Mouse (Mus musculus) E14TG2a.4 (cell line): ENCODE measurements around the gene Tnfrsf8.
A peak's percentile ranks its signal among the peaks of the same experiment; 100 is the strongest.

ENCODE experiments used
- H3K27me3 ChIP-seq: 2 replicates; pipeline ENCODE4 v1.6.1; 2014; ENCODE audit warnings: low read length, control low read depth; ENCODE audit not compliant: insufficient read depth
- H3K36me3 ChIP-seq: 2 replicates; pipeline ENCODE4 v1.6.1; 2014; ENCODE audit warnings: low read length, control low read depth; ENCODE audit not compliant: insufficient read depth
- H3K4me1 ChIP-seq: replicated peaks from 2 replicates; pipeline ENCODE4 v1.6.1; 2014; ENCODE audit warnings: low read depth, low read length, control low read depth
- H3K4me3 ChIP-seq: replicated peaks from 2 replicates; pipeline ENCODE4 v1.5.1; 2014; ENCODE audit warnings: mild to moderate bottlenecking, low read length
- H3K9me3 ChIP-seq: 2 replicates; pipeline ENCODE4 v1.6.1; 2014; ENCODE audit warnings: low read length, control low read depth
- CTCF ChIP-seq: conservative IDR thresholded peaks from 2 replicates; pipeline ENCODE4 v1.5.1; 2014; ENCODE audit warnings: low read length
- NANOG ChIP-seq: IDR thresholded peaks from 2 replicates; pipeline ENCODE4 v1.6.1; 2014; ENCODE audit warnings: borderline replicate concordance, low read length, mixed read lengths
- POU5F1 ChIP-seq: IDR thresholded peaks from 2 replicates; pipeline ENCODE4 v1.6.1; 2014; ENCODE audit warnings: low read length, borderline replicate concordance

Gene Tnfrsf8

DNA sequence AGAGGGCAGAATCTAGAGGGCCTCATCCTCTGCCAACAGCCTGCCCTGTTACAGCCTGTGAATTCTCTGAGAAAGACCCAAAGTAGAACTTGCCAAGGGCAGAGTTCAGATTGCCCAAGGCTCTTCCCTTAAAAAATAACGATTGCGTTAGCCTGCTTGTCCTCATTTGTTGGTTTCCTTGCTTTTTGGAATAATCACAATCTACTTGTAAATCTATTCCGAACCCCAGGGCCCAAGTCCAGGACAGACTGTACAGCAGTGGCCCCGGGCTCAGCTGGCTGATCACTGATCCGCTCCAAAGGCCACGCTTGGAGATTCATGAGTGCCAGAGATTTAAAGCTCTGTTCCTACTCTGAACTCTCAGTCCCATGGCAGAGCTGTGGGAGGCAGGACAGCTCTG is 34.0 kb downstream of the Tnfrsf8 start:
- H3K9me3 ChIP-seq: peaks cover 6% of the 10 kb centered on the region; the same call in 1 of the 2 replicates

DNA sequence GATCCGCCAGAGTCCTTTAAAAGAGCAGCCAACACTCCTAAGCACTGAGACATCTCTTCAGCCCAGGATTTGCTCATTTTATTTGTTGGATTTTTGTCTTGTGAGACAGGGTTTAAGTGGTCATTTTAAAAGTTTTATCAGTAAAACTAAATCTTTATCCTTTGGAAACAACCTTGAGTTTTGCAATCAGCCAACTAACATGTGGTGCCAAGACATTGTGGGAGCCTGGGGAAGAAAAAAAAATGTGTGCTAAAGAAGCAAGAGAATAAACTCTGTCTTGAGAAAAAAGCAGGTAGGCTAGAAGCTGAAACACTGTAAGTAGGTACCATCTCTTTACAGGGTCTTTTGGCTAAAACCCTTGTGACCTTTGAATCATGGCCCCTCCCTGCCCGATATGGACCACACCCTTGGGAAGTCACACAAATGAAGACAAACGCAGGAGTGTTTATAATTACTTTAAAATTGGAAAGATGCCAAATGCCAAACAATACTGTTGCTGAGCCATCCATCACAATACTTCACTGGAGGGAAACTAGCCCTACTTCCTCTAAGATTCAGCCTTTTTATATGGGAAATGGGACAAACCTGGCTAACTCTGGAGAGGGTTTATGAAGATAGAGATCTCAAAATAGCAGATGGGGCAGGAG is 36.1 kb downstream of the Tnfrsf8 start:
- TF ChIP-seq POU5F1 (no peak), NANOG (no peak), CTCF (no peak)
- H3K27me3 ChIP-seq: no peaks in the 10 kb centered on the region
- H3K9me3 ChIP-seq: peaks cover 6% of the 10 kb centered on the region; the same call in 1 of the 2 replicates
- no peaks in the 10 kb centered on the region for H3K36me3 ChIP-seq
- H3K4me3 ChIP-seq: no peak overlapping the region
- H3K4me1 ChIP-seq: peaks cover 61% of the 10 kb centered on the region

More for the DNA sequence above, 34.0 kb downstream of the Tnfrsf8 start:
- TF ChIP-seq CTCF: no peak
- TF ChIP-seq POU5F1: no peak
- no peak for TF ChIP-seq NANOG
- Histone ChIP-seq H3K4me3 (no peak overlapping the region), H3K36me3 (no peaks in the 10 kb centered on the region), H3K27me3 (no peaks in the 10 kb centered on the region), H3K4me1 (peaks cover 47% of the 10 kb centered on the region)

- H3K27me3 ChIP-seq: no peaks in the 10 kb centered on the region
- H3K9me3 ChIP-seq: peaks cover 6% of the 10 kb centered on the region; the same call in 1 of the 2 replicates
- no peaks in the 10 kb centered on the region for H3K36me3 ChIP-seq
- peaks cover 67% of the 10 kb centered on the region for H3K4me1 ChIP-seq
- no peak for TF ChIP-seq NANOG
- TF ChIP-seq POU5F1: no peak
- TF ChIP-seq CTCF: no peak
- no peak overlapping the region for H3K4me3 ChIP-seq
These were observed 36.7 kb downstream of the Tnfrsf8 start for GRCm38 (mm10) chr4:145278231-145278630.

DNA sequence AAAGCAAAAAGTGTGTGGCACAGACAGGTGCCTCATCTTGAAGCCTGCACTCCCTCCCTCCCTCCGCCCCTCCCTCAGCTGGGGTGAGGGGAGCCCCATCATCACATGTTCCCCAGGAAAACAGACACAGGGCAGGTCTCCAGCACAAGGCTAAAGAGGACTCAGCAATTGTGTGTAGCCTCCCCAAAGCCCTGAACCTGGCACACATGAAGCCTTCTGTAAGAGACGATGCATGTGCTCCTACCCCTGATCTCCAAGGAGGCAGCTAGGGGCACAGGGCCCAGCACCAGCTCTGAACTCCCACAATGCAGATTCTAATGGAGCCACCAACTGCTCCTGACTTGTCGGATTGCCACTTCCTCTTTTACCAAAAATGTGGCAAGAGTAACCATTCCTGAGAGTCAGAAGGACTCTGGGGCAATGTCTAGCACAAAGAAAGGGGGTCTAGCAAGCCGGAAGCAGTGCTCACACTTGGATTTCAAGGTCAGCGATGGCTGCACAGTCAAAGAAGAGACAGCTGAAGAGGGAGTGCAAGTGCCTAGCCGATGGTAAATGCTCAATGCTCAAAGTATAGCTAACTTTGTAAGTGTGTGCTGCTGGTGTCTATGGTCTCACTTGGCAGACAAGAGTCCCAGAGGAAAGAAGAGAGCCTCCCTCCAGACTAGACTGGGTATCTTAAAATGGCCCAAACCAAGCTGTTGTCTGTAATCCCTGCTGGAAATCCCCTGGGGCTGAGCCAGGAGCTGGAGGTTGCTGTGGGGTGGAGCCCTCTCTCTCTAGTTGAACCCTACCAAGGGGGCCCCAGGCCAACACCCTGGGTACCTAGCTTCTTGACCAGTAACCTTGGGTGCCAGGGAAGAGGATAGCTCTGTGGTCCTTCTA is 38.4 kb downstream of the Tnfrsf8 start:
- Histone ChIP-seq H3K36me3 (no peaks in the 10 kb centered on the region), H3K4me1 (peaks cover 84% of the 10 kb centered on the region), H3K9me3 (peaks cover 6% of the 10 kb centered on the region; the same call in 1 of the 2 replicates), H3K27me3 (no peaks in the 10 kb centered on the region), H3K4me3 (peak overlapping the region; percentile 30; the same call in 1 of the 2 replicates)
- TF ChIP-seq CTCF (no peak), NANOG (no peak), POU5F1 (no peak)

DNA sequence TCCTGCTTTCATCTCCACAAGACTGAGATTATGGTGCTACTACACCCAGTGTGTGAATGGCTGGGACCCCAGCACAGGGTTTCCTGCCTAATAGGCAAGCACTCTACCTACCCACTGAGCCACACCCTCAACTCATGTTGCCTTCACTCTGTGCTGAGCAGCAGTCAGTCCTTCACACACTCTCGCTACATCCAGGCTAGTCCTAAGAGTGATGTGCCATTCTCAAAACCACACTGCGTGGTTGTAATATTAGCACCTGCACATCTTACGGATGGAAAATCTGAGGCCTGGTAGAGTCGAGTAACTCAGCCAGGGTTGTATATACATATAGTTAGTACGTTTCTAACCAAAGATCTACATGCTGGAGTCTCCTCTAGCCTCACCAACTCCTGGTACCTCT is 40.1 kb downstream of the Tnfrsf8 start:
- Histone ChIP-seq H3K9me3 (peaks cover 6% of the 10 kb centered on the region; the same call in 1 of the 2 replicates), H3K27me3 (no peaks in the 10 kb centered on the region), H3K4me3 (no peak overlapping the region), H3K36me3 (no peaks in the 10 kb centered on the region), H3K4me1 (peaks cover 92% of the 10 kb centered on the region)
- TF ChIP-seq CTCF: no peak
- no peak for TF ChIP-seq POU5F1
- TF ChIP-seq NANOG: no peak

DNA sequence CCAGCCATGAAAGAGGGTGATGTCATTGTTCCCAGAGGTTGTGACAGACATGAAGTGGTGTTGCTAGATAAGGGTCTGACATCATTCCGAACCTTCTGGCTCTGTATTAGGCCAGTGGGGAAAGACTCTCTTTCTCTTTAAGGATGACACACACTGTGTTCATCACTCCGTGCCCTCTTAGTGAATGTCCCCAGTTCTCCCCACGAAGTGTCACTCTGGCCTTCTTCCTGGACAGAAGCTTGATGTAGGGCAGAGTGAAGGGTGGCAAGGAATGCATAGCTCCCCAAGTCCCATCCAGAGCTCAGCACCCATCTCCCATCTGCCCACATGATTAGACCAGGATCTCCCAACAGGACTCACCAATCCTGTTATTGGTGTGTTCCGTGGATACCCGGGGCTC is 41.0 kb downstream of the Tnfrsf8 start:
- Histone ChIP-seq H3K4me3 (no peak overlapping the region), H3K27me3 (no peaks in the 10 kb centered on the region), H3K36me3 (no peaks in the 10 kb centered on the region), H3K9me3 (no peaks in the 10 kb centered on the region), H3K4me1 (peaks cover 91% of the 10 kb centered on the region)
- TF ChIP-seq POU5F1: no peak
- TF ChIP-seq CTCF: no peak
- no peak for TF ChIP-seq NANOG

GRCm38 (mm10) chr4:145272763-145273162 is 42.2 kb downstream of the Tnfrsf8 start:
- Histone ChIP-seq H3K27me3 (no peaks in the 10 kb centered on the region), H3K4me1 (peaks cover 89% of the 10 kb centered on the region), H3K9me3 (no peaks in the 10 kb centered on the region), H3K36me3 (no peaks in the 10 kb centered on the region), H3K4me3 (no peak overlapping the region)
- TF ChIP-seq POU5F1 (no peak), NANOG (no peak), CTCF (no peak)

- Histone ChIP-seq H3K4me1 (peaks cover 89% of the 10 kb centered on the region), H3K27me3 (no peaks in the 10 kb centered on the region), H3K36me3 (no peaks in the 10 kb centered on the region), H3K4me3 (no peak overlapping the region), H3K9me3 (no peaks in the 10 kb centered on the region)
- 0 out of 2 replicates have a peak, but pooled peaks have one; percentile 11 for TF ChIP-seq NANOG
- TF ChIP-seq POU5F1: peak; percentile 72; the same call in 1 of the 2 replicates
- no peak for TF ChIP-seq CTCF
These were observed 43.3 kb downstream of the Tnfrsf8 start for GRCm38 (mm10) chr4:145271634-145272033.

DNA sequence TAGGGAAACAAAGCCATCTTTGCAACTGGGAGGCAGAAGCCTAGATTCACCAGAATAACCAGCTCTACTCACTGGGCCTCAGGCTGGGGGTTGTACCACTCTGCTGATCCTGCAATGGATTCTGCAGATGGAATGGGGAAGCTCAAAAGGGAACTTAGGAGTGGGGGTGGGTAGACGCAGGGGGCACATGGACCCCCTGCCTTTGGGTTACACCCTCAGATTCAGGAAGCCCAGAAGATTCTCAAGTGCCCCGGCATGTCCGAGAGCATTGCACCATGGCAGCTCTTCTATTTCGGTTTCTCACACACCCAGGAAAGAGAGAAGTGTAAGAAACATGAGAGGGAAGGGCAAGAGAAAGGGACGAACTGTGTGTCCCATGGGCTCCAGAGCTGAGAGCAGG is 44.8 kb downstream of the Tnfrsf8 start:
- H3K27me3 ChIP-seq: no peaks in the 10 kb centered on the region

More for the DNA sequence above, 44.8 kb downstream of the Tnfrsf8 start:
- Histone ChIP-seq H3K4me3 (no peak overlapping the region), H3K9me3 (no peaks in the 10 kb centered on the region), H3K36me3 (no peaks in the 10 kb centered on the region), H3K4me1 (peaks cover 86% of the 10 kb centered on the region)
- TF ChIP-seq POU5F1: no peak
- TF ChIP-seq CTCF: no peak
- no peak for TF ChIP-seq NANOG
